Comparison of ENCODE assay signal across 8 mouse cellular contexts in the genomic region with DNA sequence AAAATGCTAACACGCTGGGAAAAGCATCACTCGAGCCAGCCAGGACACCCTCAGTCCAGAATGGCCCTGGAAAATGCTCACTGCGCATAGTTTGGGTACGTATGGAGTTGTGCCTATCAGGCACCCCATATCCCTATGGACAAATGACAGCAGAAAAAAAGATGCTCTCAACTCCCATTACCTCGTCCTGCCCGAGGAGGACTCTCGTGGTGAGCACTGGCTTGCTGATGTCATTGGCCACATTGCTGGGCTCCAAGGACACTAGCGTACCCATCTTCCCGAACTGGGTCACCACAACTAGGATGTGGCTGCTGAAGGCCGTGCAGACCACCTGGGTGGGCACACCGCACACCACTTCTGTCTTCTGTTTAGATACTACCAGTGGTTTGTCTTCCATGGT. TPM values are rescaled to one million over a fixed set of nuclear protein-coding genes. Genes with fewer than 3 reads are reported as not detected.
A peak's percentile ranks its signal among the peaks of the same experiment; 100 is the strongest.
DNase-seq lines count a peak whose midpoint lies in the region; ATAC-seq and TF ChIP-seq lines count a peak whose summit lies in the region.

No protein-coding gene starts in this region.

- peaks cover 23% of the 10 kb centered on the region for H3K36me3 ChIP-seq in kidney, embryonic 14.5 days (ENCODE audit: control insufficient read depth, insufficient read depth, low read length)
- H3K36me3 ChIP-seq in hindbrain, embryonic 13.5 days, result peaks cover 31% of the 10 kb centered on the region
- peaks cover 37% of the 10 kb centered on the region for H3K36me3 ChIP-seq in midbrain, embryonic 13.5 days

- DNase-seq in kidney, postnatal 10 days, result no peak
- DNase-seq in frontal cortex, postnatal 25 days (ENCODE audit: low spot score in 2 of 2), result no peak
- no peak for DNase-seq in layer of hippocampus, adult 8-10 months (ENCODE audit: low spot score in 2 of 2)

- no peaks in the 10 kb centered on the region for H3K9me3 ChIP-seq in kidney, embryonic 14.5 days (ENCODE audit: control insufficient read depth, low read length)
- no peaks in the 10 kb centered on the region for H3K9me3 ChIP-seq in hindbrain, embryonic 13.5 days
- no peaks in the 10 kb centered on the region for H3K9me3 ChIP-seq in midbrain, embryonic 13.5 days

- no peak for ATAC-seq in kidney, embryonic 14.5 days (ENCODE audit: low FRiP score, low TSS enrichment)
- ATAC-seq in hindbrain, embryonic 13.5 days (ENCODE audit: low FRiP score), result no peak; the same call in 1 of the 2 replicates
- ATAC-seq in midbrain, embryonic 13.5 days, result peak; percentile 17; the same call in 1 of the 2 replicates
- ATAC-seq in CD4-positive, CD25-positive, alpha-beta regulatory T cell, adult 4 months, result no peak

- H3K9ac ChIP-seq in kidney, embryonic 14.5 days (ENCODE audit: low read depth, low read length), result peak overlapping the region; percentile 79
- peak overlapping the region; percentile 80 for H3K9ac ChIP-seq in hindbrain, embryonic 13.5 days
- peak overlapping the region; percentile 80 for H3K9ac ChIP-seq in midbrain, embryonic 13.5 days (replicated peaks)

- H3K27me3 ChIP-seq in kidney, embryonic 14.5 days (ENCODE audit: control insufficient read depth, insufficient read depth, low read length), result no peaks in the 10 kb centered on the region
- no peaks in the 10 kb centered on the region for H3K27me3 ChIP-seq in hindbrain, embryonic 13.5 days
- no peaks in the 10 kb centered on the region for H3K27me3 ChIP-seq in midbrain, embryonic 13.5 days

- TF ChIP-seq POLR2A in bone marrow macrophage, adult 2 months (IDR thresholded peaks at IDR 0.05; ENCODE audit: borderline replicate concordance, low read depth, low read length), result no peak

- TF ChIP-seq CTCF in bone marrow macrophage, adult 2 months (IDR thresholded peaks at IDR 0.05; ENCODE audit: low read depth, low read length), result no peak

- 40% methylated on average over 11 of the region's 11 CpGs for WGBS in kidney, embryonic 14.5 days
- 51% methylated on average over 11 of the region's 11 CpGs for WGBS in hindbrain, embryonic 13.5 days
- 41% methylated on average over 11 of the region's 11 CpGs for WGBS in midbrain, embryonic 13.5 days

- peaks cover 16% of the 10 kb centered on the region for H3K4me1 ChIP-seq in kidney, embryonic 14.5 days (ENCODE audit: control insufficient read depth, insufficient read depth, low read length)
- H3K4me1 ChIP-seq in bone marrow macrophage, adult 2 months (ENCODE audit: control insufficient read depth, insufficient read depth, low read length), result peaks cover 11% of the 10 kb centered on the region
- H3K4me1 ChIP-seq in hindbrain, embryonic 13.5 days (replicated peaks), result peaks cover 21% of the 10 kb centered on the region
- peaks cover 17% of the 10 kb centered on the region for H3K4me1 ChIP-seq in midbrain, embryonic 13.5 days (replicated peaks)

- peak overlapping the region; percentile 73; the same call in 1 of the 2 replicates for H3K27ac ChIP-seq in kidney, embryonic 14.5 days (ENCODE audit: low read depth, low read length)
- H3K27ac ChIP-seq in bone marrow macrophage, adult 2 months (ENCODE audit: insufficient read depth, low read depth, low read length), result no peak overlapping the region
- peak overlapping the region; percentile 83; the same call in 1 of the 2 replicates for H3K27ac ChIP-seq in hindbrain, embryonic 13.5 days
- peak overlapping the region; percentile 82; the same call in 1 of the 2 replicates for H3K27ac ChIP-seq in midbrain, embryonic 13.5 days

- H3K4me3 ChIP-seq in kidney, embryonic 14.5 days (ENCODE audit: low read length), result peak overlapping the region; percentile 96
- peak overlapping the region; percentile 89 for H3K4me3 ChIP-seq in bone marrow macrophage, adult 2 months (ENCODE audit: insufficient read depth, low read length)
- peak overlapping the region; percentile 69 for H3K4me3 ChIP-seq in hindbrain, embryonic 13.5 days
- H3K4me3 ChIP-seq in midbrain, embryonic 13.5 days (replicated peaks), result peak overlapping the region; percentile 67

- peak overlapping the region; percentile 95 for H3K4me2 ChIP-seq in kidney, embryonic 14.5 days (replicated peaks; ENCODE audit: low read depth, low read length)
- peak overlapping the region; percentile 94 for H3K4me2 ChIP-seq in hindbrain, embryonic 13.5 days
- peak overlapping the region; percentile 98 for H3K4me2 ChIP-seq in midbrain, embryonic 13.5 days (replicated peaks)

RNA-seq across cellular contexts. Expression of a gene that starts 0.3 kb away (rescaled TPM):
- polyA plus RNA-seq in kidney, embryonic 14.5 days (2014; fragmentation: Nextera tagmentation; extraction: Ambion mirVana), result not detected in 2 replicates
- polyA plus RNA-seq in bone marrow macrophage, adult 2 months (2012; ENCODE audit: insufficient read depth, insufficient read length, missing spikeins), result not detected in 2 replicates
- not detected in 2 replicates for polyA plus RNA-seq in hindbrain, embryonic 13.5 days (2015; fragmentation: Nextera tagmentation; extraction: Ambion mirVana)
- not detected in 2 replicates for polyA plus RNA-seq in midbrain, embryonic 13.5 days (2015; fragmentation: Nextera tagmentation; extraction: Ambion mirVana)
- polyA plus RNA-seq in CD4-positive, CD25-positive, alpha-beta regulatory T cell, adult 4 months (2017; shearing (Covaris generic)), result not detected
- total RNA-seq in layer of hippocampus, adult 8-10 months (2022), result not detected

RNA-seq across cellular contexts. Expression of a gene that starts 0.7 kb away (rescaled TPM):
- 82.4 and 87.9 TPM in 2 replicates for polyA plus RNA-seq in kidney, embryonic 14.5 days (2014; fragmentation: Nextera tagmentation; extraction: Ambion mirVana)
- polyA plus RNA-seq in bone marrow macrophage, adult 2 months (2012; ENCODE audit: insufficient read depth, insufficient read length, missing spikeins), result 13.0 and 17.8 TPM in 2 replicates
- 73.5 and 78.7 TPM in 2 replicates for polyA plus RNA-seq in hindbrain, embryonic 13.5 days (2015; fragmentation: Nextera tagmentation; extraction: Ambion mirVana)
- 78.6 and 81.9 TPM in 2 replicates for polyA plus RNA-seq in midbrain, embryonic 13.5 days (2015; fragmentation: Nextera tagmentation; extraction: Ambion mirVana)
- polyA plus RNA-seq in CD4-positive, CD25-positive, alpha-beta regulatory T cell, adult 4 months (2017; shearing (Covaris generic)), result 10 to 100 TPM; 45.9 to 60.3 TPM
- 10 to 100 TPM; 17.6 to 19.2 (median 18.5) TPM for total RNA-seq in layer of hippocampus, adult 8-10 months (2022)

RNA-seq across cellular contexts. Expression of a gene that starts 6.2 kb away (rescaled TPM):
- 3.7 and 4.9 TPM in 2 replicates for polyA plus RNA-seq in kidney, embryonic 14.5 days (2014; fragmentation: Nextera tagmentation; extraction: Ambion mirVana)
- not detected in 2 replicates for polyA plus RNA-seq in bone marrow macrophage, adult 2 months (2012; ENCODE audit: insufficient read depth, insufficient read length, missing spikeins)
- 0.05 and 0.12 TPM in 2 replicates for polyA plus RNA-seq in hindbrain, embryonic 13.5 days (2015; fragmentation: Nextera tagmentation; extraction: Ambion mirVana)
- 0.19 and 0.35 TPM in 2 replicates for polyA plus RNA-seq in midbrain, embryonic 13.5 days (2015; fragmentation: Nextera tagmentation; extraction: Ambion mirVana)
- polyA plus RNA-seq in CD4-positive, CD25-positive, alpha-beta regulatory T cell, adult 4 months (2017; shearing (Covaris generic)), result under 1 TPM in 1 of 2 experiments, not detected in 1; 0.18 TPM
- 1 to 10 TPM in 1 of 4 experiments, under 1 TPM in 3; 0.37 to 1.1 (median 0.68) TPM for total RNA-seq in layer of hippocampus, adult 8-10 months (2022)

RNA-seq across cellular contexts. Expression of a gene that starts 34.6 kb away (rescaled TPM):
- polyA plus RNA-seq in kidney, embryonic 14.5 days (2014; fragmentation: Nextera tagmentation; extraction: Ambion mirVana), result 2.5 and 5.3 TPM in 2 replicates
- polyA plus RNA-seq in bone marrow macrophage, adult 2 months (2012; ENCODE audit: insufficient read depth, insufficient read length, missing spikeins), result 13.5 and 15.7 TPM in 2 replicates
- polyA plus RNA-seq in hindbrain, embryonic 13.5 days (2015; fragmentation: Nextera tagmentation; extraction: Ambion mirVana), result 13.2 and 13.4 TPM in 2 replicates
- polyA plus RNA-seq in midbrain, embryonic 13.5 days (2015; fragmentation: Nextera tagmentation; extraction: Ambion mirVana), result 15.4 TPM in 2 replicates
- polyA plus RNA-seq in CD4-positive, CD25-positive, alpha-beta regulatory T cell, adult 4 months (2017; shearing (Covaris generic)), result 10 to 100 TPM; 13.6 to 17.2 TPM
- 10 to 100 TPM in 2 of 4 experiments, 1 to 10 TPM in 2; 9.2 to 16.4 (median 10.5) TPM for total RNA-seq in layer of hippocampus, adult 8-10 months (2022)

RNA-seq across cellular contexts. Expression of a gene that starts 50.5 kb away (rescaled TPM):
- polyA plus RNA-seq in kidney, embryonic 14.5 days (2014; fragmentation: Nextera tagmentation; extraction: Ambion mirVana), result 32.2 and 40.7 TPM in 2 replicates
- polyA plus RNA-seq in bone marrow macrophage, adult 2 months (2012; ENCODE audit: insufficient read depth, insufficient read length, missing spikeins), result 27.3 and 29.8 TPM in 2 replicates
- 24.7 and 27.3 TPM in 2 replicates for polyA plus RNA-seq in hindbrain, embryonic 13.5 days (2015; fragmentation: Nextera tagmentation; extraction: Ambion mirVana)
- 24.0 and 28.9 TPM in 2 replicates for polyA plus RNA-seq in midbrain, embryonic 13.5 days (2015; fragmentation: Nextera tagmentation; extraction: Ambion mirVana)
- polyA plus RNA-seq in CD4-positive, CD25-positive, alpha-beta regulatory T cell, adult 4 months (2017; shearing (Covaris generic)), result 10 to 100 TPM in 1 of 2 experiments, 1 to 10 TPM in 1; 8.8 to 18.3 TPM
- total RNA-seq in layer of hippocampus, adult 8-10 months (2022), result 100 to 1,000 TPM in 1 of 4 experiments, 10 to 100 TPM in 3; 80.3 to 100 (median 97.2) TPM
